Mouse (Mus musculus): Measurements from ENCODE around the gene Olfr56.
"Not testable (repeated sequence)": the region's sequence is repeated elsewhere in the genome, so short reads cannot be mapped to it uniquely, and the experiment has no call there.

Olfr56 gene

GRCm38 (mm10) chr11:48978240-48978939, at the start of gene Olfr56:
Gene Olfr56 (plus strand): TSS chr11:48978889.
- not testable (repeated sequence) for DNase-seq (ENCODE audit: low read depth, low spot score)

GRCm38 (mm10) chr11:48933422-48933821, 45.3 kb upstream of the Olfr56 start:
- not testable (repeated sequence) for DNase-seq (ENCODE audit: low read depth, low spot score)

- not testable (repeated sequence) for DNase-seq (ENCODE audit: low read depth, low spot score)
These were observed 44.8 kb upstream of the Olfr56 start for GRCm38 (mm10) chr11:48933923-48934322.

- not testable (repeated sequence) for DNase-seq (ENCODE audit: low read depth, low spot score)
These were observed 43.4 kb upstream of the Olfr56 start for GRCm38 (mm10) chr11:48935291-48935690.

- DNase-seq (ENCODE audit: low read depth, low spot score) = not testable (repeated sequence)
These were observed 39.4 kb upstream of the Olfr56 start for GRCm38 (mm10) chr11:48939286-48939685.

- not testable (repeated sequence) for DNase-seq (ENCODE audit: low read depth, low spot score)
These were observed 32.6 kb upstream of the Olfr56 start, which contains the start of gene Psme2b for GRCm38 (mm10) chr11:48946090-48946489. Gene Psme2b (minus strand): TSS chr11:48946190.

GRCm38 (mm10) chr11:48974686-48975085, 4.0 kb upstream of the Olfr56 start:
- not testable (repeated sequence) for DNase-seq (ENCODE audit: low read depth, low spot score)

GRCm38 (mm10) chr11:48979251-48979650, 562 bp downstream of the Olfr56 start, which contains the start of gene 9930111J21Rik1:
Gene 9930111J21Rik1 (minus strand): TSS chr11:48979398.
- DNase-seq (ENCODE audit: low read depth, low spot score) = not testable (repeated sequence)

GRCm38 (mm10) chr11:48980052-48980451, 1.4 kb downstream of the Olfr56 start:
- DNase-seq (ENCODE audit: low read depth, low spot score) = not testable (repeated sequence)

GRCm38 (mm10) chr11:48982848-48983247, 4.2 kb downstream of the Olfr56 start:
- DNase-seq (ENCODE audit: low read depth, low spot score) = not testable (repeated sequence)

GRCm38 (mm10) chr11:48988219-48988618, 9.5 kb downstream of the Olfr56 start:
- not testable (repeated sequence) for DNase-seq (ENCODE audit: low read depth, low spot score)

- DNase-seq (ENCODE audit: low read depth, low spot score) = not testable (repeated sequence)
These were observed 11.3 kb downstream of the Olfr56 start for GRCm38 (mm10) chr11:48989981-48990380.

GRCm38 (mm10) chr11:48991740-48992520, 13.2 kb downstream of the Olfr56 start, which contains the start of gene Gm12185:
Gene Gm12185 (minus strand): TSS chr11:48992226.
- not testable (repeated sequence) for DNase-seq (ENCODE audit: low read depth, low spot score)

GRCm38 (mm10) chr11:48993296-48993695, 14.6 kb downstream of the Olfr56 start:
- DNase-seq (ENCODE audit: low read depth, low spot score) = not testable (repeated sequence)

GRCm38 (mm10) chr11:48994018-48994417, 15.3 kb downstream of the Olfr56 start, which contains the start of gene Tgtp1:
Gene Tgtp1 (minus strand): TSS chr11:48994172.
- not testable (repeated sequence) for DNase-seq (ENCODE audit: low read depth, low spot score)

- not testable (repeated sequence) for DNase-seq (ENCODE audit: low read depth, low spot score)
These were observed 21.7 kb downstream of the Olfr56 start for GRCm38 (mm10) chr11:49000411-49000810.

GRCm38 (mm10) chr11:49006317-49006716, 27.6 kb downstream of the Olfr56 start:
- DNase-seq (ENCODE audit: low read depth, low spot score) = not testable (repeated sequence)

GRCm38 (mm10) chr11:49006785-49007184, 28.1 kb downstream of the Olfr56 start:
- DNase-seq (ENCODE audit: low read depth, low spot score) = not testable (repeated sequence)

GRCm38 (mm10) chr11:49012074-49012473, 33.4 kb downstream of the Olfr56 start:
- not testable (repeated sequence) for DNase-seq (ENCODE audit: low read depth, low spot score)

GRCm38 (mm10) chr11:49050064-49050463, 71.4 kb downstream of the Olfr56 start:
- DNase-seq (ENCODE audit: low read depth, low spot score) = not testable (repeated sequence)

GRCm38 (mm10) chr11:49051093-49051891, 72.6 kb downstream of the Olfr56 start, which contains the start of gene 9930111J21Rik2:
Gene 9930111J21Rik2 (minus strand): TSS chr11:49051242.
- DNase-seq (ENCODE audit: low read depth, low spot score) = not testable (repeated sequence)

Data from retina, adult 2 months (tissue).